Mouse (Mus musculus) embryo, embryonic 10 days (tissue): ENCODE results near the gene 4930402F06Rik.

ENCODE experiments used
- DNase-seq: peaks from one replicate; pipeline ENCODE4 v3.0.0-alpha.2; 2015; ENCODE audit warnings: low spot score

4930402F06Rik gene

GRCm38 (mm10) chr2:35397096-35397495 is at the start of gene 4930402F06Rik:
TSS of gene 4930402F06Rik (minus strand) at chr2:35397175.
- DNase-seq = no peak

GRCm38 (mm10) chr2:35446300-35446699 is 49.3 kb upstream of the 4930402F06Rik start:
- no peak for DNase-seq

DNA sequence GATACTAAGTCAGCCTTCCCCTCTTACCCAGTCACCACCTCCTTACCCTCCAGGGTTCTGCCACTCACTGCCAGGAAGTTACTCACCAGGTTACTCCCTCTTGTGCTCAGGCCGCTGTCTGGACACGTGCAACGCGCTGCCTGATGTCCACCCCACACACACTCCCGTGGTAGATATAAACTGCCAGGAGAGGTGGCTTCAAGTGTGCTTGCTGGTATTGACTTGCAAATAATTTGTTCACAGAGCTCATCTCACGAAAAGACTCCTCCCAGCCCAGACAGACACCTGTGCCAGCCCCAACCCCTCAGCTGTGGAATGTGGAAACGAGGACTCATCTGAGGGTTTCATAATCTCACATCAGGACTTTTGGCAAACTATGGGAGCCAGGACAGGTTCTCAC is 48.6 kb upstream of the 4930402F06Rik start:
- DNase-seq = no peak

DNA sequence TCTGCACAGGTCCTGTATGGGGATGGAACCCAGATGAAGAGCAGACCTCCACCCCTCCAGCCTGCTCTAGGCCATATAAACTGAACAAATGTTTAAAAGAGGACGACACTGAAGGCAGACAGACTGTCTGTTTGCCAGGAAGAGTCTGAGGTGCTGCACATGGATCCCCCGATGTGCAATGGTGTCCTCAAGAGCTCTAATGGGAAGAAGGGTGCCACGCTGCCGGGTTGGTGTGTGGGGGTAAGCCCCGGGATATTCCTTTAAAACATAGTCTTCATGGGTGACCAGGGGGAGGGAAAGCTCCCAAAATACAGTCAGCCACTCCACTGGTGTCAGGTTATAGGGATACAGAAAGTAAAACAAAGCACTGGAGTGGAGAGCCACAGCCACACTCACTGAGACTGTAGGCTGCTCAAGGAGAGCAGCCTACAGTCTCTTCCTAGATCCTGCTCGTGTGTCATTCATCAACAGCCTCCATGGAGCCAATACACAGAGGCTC is 47.8 kb upstream of the 4930402F06Rik start:
- DNase-seq = no peak

GRCm38 (mm10) chr2:35443981-35444763 is 47.2 kb upstream of the 4930402F06Rik start:
- no peak for DNase-seq

DNA sequence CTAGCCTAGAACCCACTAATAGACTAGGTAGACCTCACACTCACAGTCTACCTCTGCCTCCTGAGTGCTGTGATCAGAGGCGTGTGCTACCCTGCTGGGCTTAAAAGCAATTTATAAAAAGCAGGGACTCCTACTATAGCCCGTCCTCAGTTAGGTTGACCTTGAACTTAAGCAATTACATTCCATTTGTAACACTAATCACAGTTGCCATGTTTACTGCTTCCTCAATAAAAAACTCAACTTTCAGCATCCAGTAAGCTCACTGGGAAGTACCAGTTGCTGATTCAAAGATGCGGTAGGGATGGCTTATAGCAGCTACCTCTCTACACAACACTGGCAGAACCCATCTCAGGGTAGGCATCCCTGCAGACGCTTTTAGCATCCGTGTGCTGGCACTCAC is 46.4 kb upstream of the 4930402F06Rik start:
- DNase-seq = no peak

GRCm38 (mm10) chr2:35442079-35442478 is 45.1 kb upstream of the 4930402F06Rik start:
- no peak for DNase-seq

GRCm38 (mm10) chr2:35441419-35441818 is 44.4 kb upstream of the 4930402F06Rik start:
- DNase-seq = no peak

DNA sequence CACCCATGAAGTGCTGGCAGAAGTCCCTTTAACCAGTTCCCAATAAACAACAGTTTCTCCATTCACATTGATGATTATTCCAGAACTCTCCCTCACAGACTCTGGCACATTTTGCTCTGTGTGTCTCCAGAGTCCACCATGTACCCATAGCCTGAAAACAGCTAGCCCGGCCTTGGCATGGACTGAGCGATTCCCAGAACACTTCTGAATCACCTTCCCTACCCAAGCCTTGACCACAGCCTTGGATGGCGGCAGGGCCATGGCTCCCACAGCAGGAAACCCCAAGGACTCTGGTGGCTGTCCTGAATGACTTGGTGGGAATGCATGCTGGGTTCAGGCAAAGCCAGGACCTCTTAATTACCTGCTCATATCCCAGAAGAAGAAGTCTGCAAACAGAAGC is 43.5 kb upstream of the 4930402F06Rik start:
- DNase-seq = no peak

DNA sequence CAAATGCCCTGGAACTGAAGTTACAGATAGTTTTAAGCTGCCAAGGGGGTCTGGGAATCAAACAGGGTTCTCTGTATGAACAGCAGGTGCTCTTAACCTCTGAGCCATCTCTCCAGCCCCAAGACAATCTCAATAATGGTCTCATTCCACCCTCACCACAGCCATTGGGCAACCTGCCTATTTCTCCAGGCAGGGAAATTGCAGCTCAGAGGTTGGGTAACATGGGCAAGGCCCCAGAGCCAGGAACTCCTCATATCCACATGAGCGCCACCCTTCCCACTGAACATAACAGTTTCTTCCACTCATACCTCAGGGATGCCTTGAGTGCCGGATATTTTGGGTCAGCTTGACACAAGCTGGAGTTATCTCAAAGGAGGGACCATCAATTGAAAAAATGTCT is 40.8 kb upstream of the 4930402F06Rik start:
- no peak for DNase-seq

DNA sequence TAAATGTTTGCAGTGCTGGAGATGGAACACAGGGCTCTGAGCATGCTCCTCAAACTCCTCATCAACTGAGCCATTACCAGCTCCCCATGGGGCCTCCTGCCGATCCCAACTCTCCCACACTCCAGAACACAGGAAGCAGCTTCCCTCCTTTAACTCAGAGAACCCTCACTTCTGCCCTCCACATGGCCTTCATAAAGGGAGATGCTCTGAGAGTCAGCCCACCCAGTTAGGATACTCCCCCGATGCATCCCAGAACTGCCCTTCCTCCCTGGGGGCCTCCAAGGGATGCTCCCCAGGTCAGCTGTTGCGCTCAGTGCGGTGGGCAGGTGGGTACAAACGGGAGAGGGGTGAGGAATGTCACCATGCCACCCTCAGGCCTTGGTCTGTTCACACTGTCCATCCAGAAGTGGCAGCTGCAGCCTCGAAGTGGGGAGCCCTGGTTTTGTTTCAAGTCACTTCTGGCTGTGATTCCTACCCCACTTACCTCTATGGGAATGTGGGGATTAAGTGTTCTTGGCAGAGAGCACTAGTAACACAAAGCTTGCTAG is 37.7 kb upstream of the 4930402F06Rik start:
- DNase-seq = no peak

DNA sequence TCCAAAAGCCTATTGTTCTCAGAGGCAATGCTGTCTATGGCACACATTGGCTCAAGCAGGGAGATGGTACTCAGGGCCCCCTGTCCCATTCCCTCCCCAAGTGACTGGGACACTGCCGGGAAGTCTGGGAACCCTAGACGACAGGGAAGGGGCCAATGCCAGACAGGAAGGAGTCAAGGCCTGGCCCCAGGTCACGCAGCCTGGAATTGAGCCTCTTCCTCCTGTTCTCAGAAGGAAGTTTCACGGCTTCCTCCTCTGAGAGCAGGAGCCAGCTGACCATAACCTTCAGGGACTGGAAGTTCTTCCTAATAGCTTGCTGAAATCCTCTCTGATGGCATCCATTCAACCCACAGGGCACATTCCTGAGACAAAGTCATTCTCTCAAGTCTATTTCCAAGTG is 36.5 kb upstream of the 4930402F06Rik start:
- no peak for DNase-seq

DNA sequence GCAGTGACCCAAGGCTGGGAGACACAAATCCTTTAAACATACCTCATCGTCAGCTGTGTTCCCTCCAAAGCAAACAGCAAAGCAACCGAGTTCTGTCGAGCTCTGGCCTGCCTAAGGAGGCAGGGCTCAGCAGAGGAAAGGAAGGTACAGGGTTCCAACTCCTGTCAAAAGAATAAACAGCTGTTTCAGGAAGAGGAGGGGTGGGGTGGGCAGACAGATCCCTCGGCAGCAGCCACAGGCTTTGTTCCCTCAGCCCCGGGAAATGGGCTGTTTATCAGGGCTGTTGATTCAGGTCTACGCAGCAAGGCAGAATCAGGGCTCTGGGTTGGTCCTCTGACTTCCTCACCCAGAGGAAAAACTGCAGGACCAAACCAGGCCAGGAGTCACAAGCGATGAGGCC is 35.5 kb upstream of the 4930402F06Rik start:
- peak; percentile 41 for DNase-seq

- DNase-seq = peak; percentile 61
These were observed 35.0 kb upstream of the 4930402F06Rik start for GRCm38 (mm10) chr2:35432011-35432410.

DNA sequence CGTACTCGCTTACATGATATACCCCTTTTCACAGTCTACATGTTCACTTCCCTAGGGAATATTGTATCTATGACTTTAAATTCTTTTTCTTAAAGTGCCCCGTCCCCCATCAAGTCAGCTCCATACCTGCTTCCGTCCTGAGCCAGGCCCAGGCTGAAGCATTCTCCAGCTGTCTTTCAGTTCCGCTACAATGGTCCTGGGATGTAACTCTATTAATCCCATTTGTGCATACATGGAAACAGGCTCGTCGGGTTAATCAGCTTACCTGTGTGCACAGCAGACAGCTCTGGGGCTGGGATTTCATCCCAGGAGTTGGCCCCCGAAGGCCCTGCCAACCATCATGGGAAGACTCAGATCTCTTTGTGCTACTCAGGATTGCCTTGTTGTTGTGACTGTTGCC is 33.8 kb upstream of the 4930402F06Rik start:
- no peak for DNase-seq

- DNase-seq = peak; percentile 46
These were observed 31.8 kb upstream of the 4930402F06Rik start for GRCm38 (mm10) chr2:35428615-35429300.

GRCm38 (mm10) chr2:35427559-35427958 is 30.6 kb upstream of the 4930402F06Rik start:
- DNase-seq = peak; percentile 55

DNA sequence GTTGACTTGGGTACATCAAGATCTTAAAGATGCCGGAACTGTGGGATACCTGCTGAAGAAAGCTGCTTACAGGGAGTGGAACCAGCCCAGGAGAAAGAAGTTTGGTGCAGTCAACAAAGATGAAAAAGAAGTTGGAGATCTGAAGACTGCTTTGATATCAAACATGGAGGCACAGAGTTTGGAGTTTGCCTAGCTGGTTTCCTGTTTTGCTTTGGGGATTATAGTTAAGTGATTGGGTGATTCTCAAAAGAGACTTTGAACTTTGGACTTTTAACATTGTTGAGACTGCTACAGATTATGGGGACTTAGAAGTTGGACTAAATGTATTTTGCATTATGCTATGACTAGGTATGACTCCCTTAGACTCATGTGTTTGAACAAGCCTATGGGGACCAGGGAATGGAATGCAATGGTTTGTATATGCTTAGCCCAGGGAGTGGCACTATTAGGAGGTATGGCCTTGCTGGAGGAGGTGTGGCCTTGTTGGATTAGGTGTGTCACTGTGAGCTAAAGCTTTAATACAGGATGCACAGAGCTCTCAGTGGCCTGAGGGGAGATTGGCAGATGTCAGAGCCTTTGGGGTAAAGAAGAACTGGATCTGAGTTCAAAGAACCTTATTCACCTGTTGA is 26.9 kb upstream of the 4930402F06Rik start:
- DNase-seq = no peak

DNA sequence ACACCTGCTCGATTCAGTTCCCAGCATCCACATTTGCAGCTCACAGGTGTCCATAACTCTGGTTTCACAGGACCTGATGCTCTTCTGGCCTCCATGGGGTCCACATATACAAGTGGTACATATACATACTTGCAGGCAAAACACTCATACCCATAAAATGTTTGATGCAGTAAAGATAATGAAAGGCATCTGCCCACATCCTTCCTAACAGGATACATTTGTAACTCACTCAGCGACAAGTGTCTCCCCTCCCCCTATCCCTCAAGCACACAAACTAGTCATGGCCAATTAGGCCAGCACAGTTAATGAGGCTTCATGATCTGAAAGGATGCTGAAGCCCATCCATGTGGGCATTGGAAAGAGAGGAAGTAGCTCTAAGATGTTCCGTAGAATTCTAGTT is 25.4 kb upstream of the 4930402F06Rik start:
- DNase-seq = no peak

DNA sequence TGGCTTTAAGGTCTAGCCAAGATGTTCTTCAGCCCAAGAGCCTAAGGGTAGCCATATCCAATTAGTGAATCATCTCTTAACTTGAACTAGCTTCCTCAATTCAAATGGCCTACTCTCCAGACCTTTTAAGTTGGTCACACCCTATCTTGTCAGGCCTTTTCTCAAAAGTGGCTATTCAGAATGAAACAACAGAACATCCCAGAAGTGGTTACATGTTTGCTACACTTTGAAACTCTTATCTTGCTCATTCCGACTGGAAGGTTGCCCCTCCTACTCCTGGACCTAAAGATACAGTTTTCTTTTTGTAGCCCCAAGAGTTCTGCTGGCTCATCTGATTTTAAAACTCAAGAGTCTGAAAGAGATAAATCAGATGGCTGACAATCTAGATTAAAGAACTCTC is 23.7 kb upstream of the 4930402F06Rik start:
- no peak for DNase-seq

GRCm38 (mm10) chr2:35419671-35420070 is 22.7 kb upstream of the 4930402F06Rik start:
- DNase-seq = no peak

DNA sequence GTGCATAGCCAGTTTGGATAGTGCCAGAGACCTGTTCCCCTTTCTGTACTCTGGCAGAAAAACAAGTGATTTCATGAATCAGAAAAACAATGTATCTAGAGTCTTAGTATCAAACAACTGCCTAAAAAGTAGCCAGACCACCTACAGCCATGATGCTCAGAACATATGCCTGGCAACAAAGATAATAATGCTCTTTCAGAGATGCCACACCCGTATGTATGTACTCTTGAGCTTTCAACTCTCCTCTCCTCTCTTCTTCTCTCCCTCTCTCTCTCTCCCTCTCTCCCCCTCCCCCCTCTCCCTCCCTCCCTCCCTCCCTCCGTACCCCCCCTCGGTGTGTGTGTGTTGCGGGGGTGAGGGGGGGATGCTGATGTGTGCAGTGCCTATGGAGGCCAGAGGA is 22.3 kb upstream of the 4930402F06Rik start:
- DNase-seq = no peak

- DNase-seq = no peak
These were observed 20.3 kb upstream of the 4930402F06Rik start for GRCm38 (mm10) chr2:35417231-35417630.
